Mouse (Mus musculus): ENCODE measurements around the gene Fpr2.
"Not testable (repeated sequence)": the region's sequence is repeated elsewhere in the genome, so short reads cannot be mapped to it uniquely, and the experiment has no call there.

Gene Fpr2

GRCm38 (mm10) chr17:17887774-17888248, at the start of gene Fpr2, which contains the start of gene Fpr3:
TSS of gene Fpr2 (plus strand) at chr17:17887824.
TSS of gene Fpr3 (plus strand) at chr17:17887852.
- no peak for DNase-seq (ENCODE audit: inconsistent age in 2 of 2, low spot score in 1 of 2)

- peak; percentile 98 to 100 for DNase-seq (ENCODE audit: inconsistent age in 2 of 2, low spot score in 1 of 2)
Measured at GRCm38 (mm10) chr17:17837919-17838701, 49.5 kb upstream of the Fpr2 start.

- DNase-seq (ENCODE audit: inconsistent age in 2 of 2, low spot score in 1 of 2): no peak
Measured at GRCm38 (mm10) chr17:17839276-17839675, 48.3 kb upstream of the Fpr2 start.

- DNase-seq (ENCODE audit: inconsistent age in 2 of 2, low spot score in 1 of 2): peak in 1 of 2 experiments; percentile 36
Measured at GRCm38 (mm10) chr17:17840796-17841195, 46.8 kb upstream of the Fpr2 start.

- DNase-seq (ENCODE audit: inconsistent age in 2 of 2, low spot score in 1 of 2): no peak
Measured at GRCm38 (mm10) chr17:17843534-17844261, 43.9 kb upstream of the Fpr2 start.

GRCm38 (mm10) chr17:17844606-17845005, 43.0 kb upstream of the Fpr2 start:
- not testable (repeated sequence) for DNase-seq (ENCODE audit: inconsistent age in 2 of 2, low spot score in 1 of 2)

GRCm38 (mm10) chr17:17845187-17846027, 42.2 kb upstream of the Fpr2 start:
- DNase-seq (ENCODE audit: inconsistent age in 2 of 2, low spot score in 1 of 2): peak in 1 of 2 experiments; percentile 81

- no peak for DNase-seq (ENCODE audit: inconsistent age in 2 of 2, low spot score in 1 of 2)
Measured at GRCm38 (mm10) chr17:17848988-17849387, 38.6 kb upstream of the Fpr2 start.

GRCm38 (mm10) chr17:17849906-17850712, 37.5 kb upstream of the Fpr2 start:
- no peak for DNase-seq (ENCODE audit: inconsistent age in 2 of 2, low spot score in 1 of 2)

GRCm38 (mm10) chr17:17855064-17855838, 32.4 kb upstream of the Fpr2 start, which contains the start of gene Has1:
TSS of gene Has1 (minus strand) at chr17:17855205.
- DNase-seq (ENCODE audit: inconsistent age in 2 of 2, low spot score in 1 of 2): no peak

GRCm38 (mm10) chr17:17856612-17857011, 31.0 kb upstream of the Fpr2 start:
- DNase-seq (ENCODE audit: inconsistent age in 2 of 2, low spot score in 1 of 2): no peak

GRCm38 (mm10) chr17:17857446-17857845, 30.2 kb upstream of the Fpr2 start:
- DNase-seq (ENCODE audit: inconsistent age in 2 of 2, low spot score in 1 of 2): no peak

GRCm38 (mm10) chr17:17860110-17860509, 27.5 kb upstream of the Fpr2 start:
- DNase-seq (ENCODE audit: inconsistent age in 2 of 2, low spot score in 1 of 2): no peak

- no peak for DNase-seq (ENCODE audit: inconsistent age in 2 of 2, low spot score in 1 of 2)
Measured at GRCm38 (mm10) chr17:17862360-17862759, 25.3 kb upstream of the Fpr2 start.

GRCm38 (mm10) chr17:17865168-17865567, 22.5 kb upstream of the Fpr2 start:
- DNase-seq (ENCODE audit: inconsistent age in 2 of 2, low spot score in 1 of 2): no peak

- peak in 1 of 2 experiments; percentile 48 for DNase-seq (ENCODE audit: inconsistent age in 2 of 2, low spot score in 1 of 2)
Measured at GRCm38 (mm10) chr17:17866801-17867469, 20.7 kb upstream of the Fpr2 start.

- peak in 1 of 2 experiments; percentile 17 for DNase-seq (ENCODE audit: inconsistent age in 2 of 2, low spot score in 1 of 2)
Measured at GRCm38 (mm10) chr17:17870892-17871550, 16.6 kb upstream of the Fpr2 start.

- peak in 1 of 2 experiments; percentile 22 for DNase-seq (ENCODE audit: inconsistent age in 2 of 2, low spot score in 1 of 2)
Measured at GRCm38 (mm10) chr17:17871697-17872096, 15.9 kb upstream of the Fpr2 start.

Measured in adrenal gland, adult (tissue).